Mouse (Mus musculus) lung, postnatal 0 days (tissue): ENCODE results near the gene Gcc2.
"Not testable (repeated sequence)": the region's sequence is repeated elsewhere in the genome, so short reads cannot be mapped to it uniquely, and the experiment has no call there.

Source experiments
- CTCF ChIP-seq: IDR thresholded peaks from 2 replicates; pipeline ENCODE4 v1.5.1; 2016; ENCODE audit warnings: antibody characterized with exemption, mild to moderate bottlenecking
- EP300 ChIP-seq: IDR thresholded peaks from 2 replicates; pipeline ENCODE4 v1.6.1; 2016; ENCODE audit warnings: antibody characterized with exemption, mild to moderate bottlenecking, control low read depth

- not testable (repeated sequence) for TF ChIP-seq EP300, CTCF
These were observed 27.5 kb upstream of the Gcc2 start for GRCm38 (mm10) chr10:58227798-58228197.
